Mouse (Mus musculus) midbrain, embryonic 16.5 days (tissue): ENCODE measurements around the gene Picalm. TPM values are rescaled to one million over a fixed set of nuclear protein-coding genes. Genes with fewer than 3 reads are reported as not detected.

ENCODE experiments used
- ATAC-seq: fragments of 200-750 bp; cut with Nextera tagmentation; 2 replicates; pipeline ENCODE4 v1.8.0; 2017; ENCODE audit warnings: moderate TSS enrichment
- H3K27ac ChIP-seq: fragments of 300-500 bp; sonication (generic); 2 replicates; pipeline ENCODE4 v1.5.1; 2014; ENCODE audit warnings: mild to moderate bottlenecking, low read length, mixed read lengths
- H3K27me3 ChIP-seq: fragments of 300-500 bp; sonication (generic); 2 replicates; pipeline ENCODE4 v1.6.1; 2014; ENCODE audit warnings: low read depth, low read length, mixed read lengths; ENCODE audit not compliant: control insufficient read depth, insufficient read depth
- H3K36me3 ChIP-seq: fragments of 300-500 bp; sonication (generic); 2 replicates; pipeline ENCODE4 v1.6.1; 2014; ENCODE audit warnings: mild to moderate bottlenecking, low read length, moderate library complexity, mixed read lengths; ENCODE audit not compliant: control insufficient read depth, insufficient read depth
- H3K4me1 ChIP-seq: fragments of 300-500 bp; sonication (generic); 2 replicates; pipeline ENCODE4 v1.6.1; 2014; ENCODE audit warnings: mild to moderate bottlenecking, low read length, mixed read lengths; ENCODE audit not compliant: control insufficient read depth, insufficient read depth
- H3K4me2 ChIP-seq: fragments of 300-500 bp; sonication (generic); 2 replicates; pipeline ENCODE4 v1.6.1; 2014; ENCODE audit warnings: mild to moderate bottlenecking, low read length, mixed read lengths
- H3K4me3 ChIP-seq: fragments of 300-500 bp; sonication (generic); 2 replicates; pipeline ENCODE4 v1.5.1; 2014; ENCODE audit warnings: low read depth, mild to moderate bottlenecking, low read length, moderate library complexity, mixed read lengths
- H3K9ac ChIP-seq: fragments of 300-500 bp; sonication (generic); 2 replicates; pipeline ENCODE4 v1.6.1; 2014; ENCODE audit warnings: low read depth, low read length, mixed read lengths
- H3K9me3 ChIP-seq: fragments of 300-500 bp; sonication (generic); replicated peaks from 2 replicates; pipeline ENCODE4 v1.6.1; 2014; ENCODE audit warnings: mild to moderate bottlenecking, low read length, mixed read lengths; ENCODE audit not compliant: control insufficient read depth, poor library complexity, severe bottlenecking
- WGBS: fragments of 180-500 bp; shearing (Covaris S2); extraction: QIAGEN DNeasy Blood & Tissue Kit; methylation state at CpG from one replicate; pipeline ENCODE4 v1.1.7; 2014; 5-methylcytosine and 5-hydroxymethylcytosine counted together
- polyA plus RNA-seq: library from polyadenylated mRNA; unstranded; fragments of >200 nt; fragmentation: Nextera tagmentation; extraction: Ambion mirVana; gene quantifications from 2 replicates; pipeline ENCODE4 v1.2.1, GENCODE M21; 2015

The Picalm gene
- polyA plus RNA-seq, 1 experiment from 2014 or later: 38.9 TPM

GRCm38 (mm10) chr7:90129271-90129731, 712 bp upstream of the Picalm start:
- Histone ChIP-seq H3K27ac (peak overlapping the region; percentile 97), H3K4me3 (peak overlapping the region; percentile 92), H3K9ac (peak overlapping the region; percentile 98), H3K4me2 (peak overlapping the region; percentile 62), H3K9me3 (no peaks in the 10 kb centered on the region), H3K36me3 (no peaks in the 10 kb centered on the region; the same call in 1 of the 2 replicates), H3K4me1 (peaks cover 20% of the 10 kb centered on the region), H3K27me3 (no peaks in the 10 kb centered on the region)
- WGBS: 0% methylated on average over 12 of the region's 12 CpGs
- peak; percentile 19 for ATAC-seq

DNA sequence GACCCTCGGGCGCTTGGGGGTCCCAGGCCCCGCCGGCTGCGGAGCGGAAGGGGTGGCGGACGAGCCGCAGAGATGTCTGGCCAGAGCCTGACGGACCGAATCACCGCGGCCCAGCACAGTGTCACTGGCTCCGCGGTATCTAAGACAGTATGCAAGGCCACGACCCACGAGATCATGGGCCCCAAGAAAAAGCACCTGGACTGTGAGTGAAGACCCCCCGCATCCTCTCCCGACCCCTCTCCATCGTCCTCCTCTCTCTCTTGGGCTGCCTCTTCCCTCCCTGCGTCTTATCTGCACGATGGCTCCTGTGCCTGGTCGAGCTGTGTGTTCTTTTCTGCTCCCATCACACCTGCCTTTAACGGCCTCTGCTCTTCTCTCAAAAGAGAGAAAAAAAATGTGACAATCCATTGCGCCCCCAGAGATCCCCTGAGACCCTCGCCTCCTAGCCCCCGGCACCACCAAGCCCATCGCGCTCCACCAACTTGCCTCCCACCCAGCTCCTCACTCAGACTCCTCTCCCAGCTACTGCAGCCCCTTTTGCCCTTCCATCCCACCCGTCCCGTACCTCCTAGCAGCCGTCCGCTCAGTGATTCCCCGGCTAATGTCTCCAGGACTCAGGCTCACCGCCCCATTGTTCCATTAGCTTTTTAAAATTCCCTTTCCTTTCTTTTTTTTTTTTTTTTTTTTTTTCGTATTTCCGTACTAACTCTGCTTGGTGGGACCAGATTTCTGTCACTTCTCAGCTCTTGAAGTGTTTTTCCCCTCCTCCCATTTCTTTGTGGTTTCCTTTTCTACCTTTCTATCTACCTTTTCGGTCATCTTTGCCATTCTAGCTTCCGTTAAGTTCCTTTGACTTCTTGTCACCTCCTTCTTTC, 725 bp downstream of the Picalm start:
- H3K9ac ChIP-seq: peak overlapping the region; percentile 98
- no peaks in the 10 kb centered on the region for H3K9me3 ChIP-seq
- under 1% methylated on average over 24 of the region's 39 CpGs for WGBS
- peak overlapping the region; percentile 97 for H3K27ac ChIP-seq
- peak; percentile 86 for ATAC-seq
- H3K27me3 ChIP-seq: no peaks in the 10 kb centered on the region
- H3K36me3 ChIP-seq: no peaks in the 10 kb centered on the region
- peak overlapping the region; percentile 75 for H3K4me2 ChIP-seq
- H3K4me3 ChIP-seq: peak overlapping the region; percentile 92
- H3K4me1 ChIP-seq: peaks cover 22% of the 10 kb centered on the region

DNA sequence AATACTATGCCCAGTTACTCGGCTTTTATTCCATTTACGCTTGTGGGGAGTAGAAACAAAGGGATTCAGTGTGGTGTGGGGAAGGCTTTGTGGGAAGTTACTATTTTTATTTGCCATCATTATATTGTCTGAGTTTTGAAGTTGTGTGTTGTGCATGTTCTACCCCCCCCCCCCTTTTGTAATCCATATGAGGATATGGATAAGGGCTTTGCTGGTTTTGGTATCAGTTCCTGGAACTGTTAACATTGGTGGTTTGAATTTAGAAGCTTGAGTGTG, 1.3 kb downstream of the Picalm start:
- H3K27ac ChIP-seq: peak overlapping the region; percentile 97; the same call in 1 of the 2 replicates
- H3K36me3 ChIP-seq: no peaks in the 10 kb centered on the region
- H3K9me3 ChIP-seq: no peaks in the 10 kb centered on the region
- WGBS: 0% methylated on average over 2 of the region's 2 CpGs
- H3K4me1 ChIP-seq: peaks cover 22% of the 10 kb centered on the region
- ATAC-seq: no peak
- peak overlapping the region; percentile 98 for H3K9ac ChIP-seq
- no peaks in the 10 kb centered on the region for H3K27me3 ChIP-seq
- peak overlapping the region; percentile 92 for H3K4me3 ChIP-seq
- peak overlapping the region; percentile 75 for H3K4me2 ChIP-seq

DNA sequence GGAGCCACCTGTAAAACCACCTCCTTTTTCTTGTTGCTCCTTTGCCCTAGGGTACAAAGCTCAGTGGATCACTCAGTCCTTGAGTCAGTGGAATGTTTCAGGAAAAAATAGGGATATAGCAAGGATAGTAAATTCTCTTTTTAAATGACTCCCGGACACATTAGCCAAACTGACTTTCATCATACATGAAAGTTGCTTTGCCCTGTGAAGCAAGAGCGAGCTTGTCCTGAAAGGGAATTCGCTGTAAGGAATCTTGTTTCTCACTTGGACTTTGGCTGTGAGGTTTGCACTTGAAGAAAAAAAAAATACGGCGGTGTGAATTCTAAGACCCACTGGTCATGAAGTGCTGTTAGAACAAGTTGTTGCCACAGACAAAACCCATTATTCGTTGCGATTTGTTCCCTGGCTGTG, 1.8 kb downstream of the Picalm start:
- peak overlapping the region; percentile 92 for H3K4me3 ChIP-seq
- H3K4me1 ChIP-seq: peaks cover 22% of the 10 kb centered on the region
- H3K27ac ChIP-seq: no peak overlapping the region
- no peaks in the 10 kb centered on the region for H3K36me3 ChIP-seq
- 8% methylated on average over 7 of the region's 7 CpGs for WGBS
- peak overlapping the region; percentile 98 for H3K9ac ChIP-seq
- no peaks in the 10 kb centered on the region for H3K9me3 ChIP-seq
- H3K4me2 ChIP-seq: peak overlapping the region; percentile 75
- no peak for ATAC-seq
- no peaks in the 10 kb centered on the region for H3K27me3 ChIP-seq

DNA sequence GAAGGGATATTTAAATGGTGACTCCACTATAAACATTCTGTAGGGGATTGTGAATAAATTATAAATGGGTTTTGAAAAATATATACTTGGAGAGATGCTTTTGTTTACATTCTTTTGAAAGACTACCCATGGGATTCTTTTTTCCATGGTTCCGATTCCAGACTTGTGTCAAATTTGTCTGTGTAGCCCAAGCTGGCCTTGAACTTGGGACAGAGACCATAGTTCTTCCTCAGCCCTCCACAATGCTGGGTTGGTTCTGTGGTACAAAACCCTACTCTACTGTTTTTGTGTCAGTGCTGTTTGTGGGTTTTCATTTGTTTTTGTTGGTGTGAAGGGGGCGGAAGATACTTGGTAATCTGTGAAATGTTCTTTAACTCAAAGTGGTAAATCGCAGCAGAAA, 2.3 kb downstream of the Picalm start:
- Histone ChIP-seq H3K4me1 (peaks cover 22% of the 10 kb centered on the region), H3K27me3 (no peaks in the 10 kb centered on the region), H3K9ac (peak overlapping the region; percentile 98; the same call in 1 of the 2 replicates), H3K4me3 (peak overlapping the region; percentile 92), H3K27ac (no peak overlapping the region), H3K36me3 (no peaks in the 10 kb centered on the region), H3K9me3 (no peaks in the 10 kb centered on the region), H3K4me2 (peak overlapping the region; percentile 75)
- 71% methylated on average over 3 of the region's 3 CpGs for WGBS
- no peak for ATAC-seq

DNA sequence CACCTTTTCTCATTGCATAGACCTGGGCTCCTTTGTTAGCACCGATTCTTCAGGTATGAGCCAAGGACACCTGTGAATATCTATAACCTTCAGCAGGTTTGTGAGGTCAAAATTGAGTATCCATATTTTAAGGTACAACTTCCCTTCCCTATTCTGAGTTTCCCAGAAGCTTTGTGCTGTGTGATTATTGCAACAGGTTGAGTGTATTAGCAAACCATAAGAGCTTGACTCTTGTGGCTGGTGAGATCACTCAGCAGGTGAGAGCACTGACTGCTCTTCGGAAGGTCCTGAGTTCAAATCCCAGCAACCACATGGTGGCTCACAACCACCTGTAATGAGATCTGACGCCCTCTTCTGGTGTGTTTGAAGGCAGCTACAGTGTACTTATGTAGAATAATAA, 6.7 kb downstream of the Picalm start:
- Histone ChIP-seq H3K9ac (no peak overlapping the region), H3K27ac (no peak overlapping the region), H3K27me3 (no peaks in the 10 kb centered on the region), H3K4me2 (no peak overlapping the region), H3K36me3 (no peaks in the 10 kb centered on the region), H3K9me3 (no peaks in the 10 kb centered on the region), H3K4me1 (peaks cover 26% of the 10 kb centered on the region), H3K4me3 (no peak overlapping the region)
- 89% methylated on average over 3 of the region's 3 CpGs for WGBS
- no peak for ATAC-seq

DNA sequence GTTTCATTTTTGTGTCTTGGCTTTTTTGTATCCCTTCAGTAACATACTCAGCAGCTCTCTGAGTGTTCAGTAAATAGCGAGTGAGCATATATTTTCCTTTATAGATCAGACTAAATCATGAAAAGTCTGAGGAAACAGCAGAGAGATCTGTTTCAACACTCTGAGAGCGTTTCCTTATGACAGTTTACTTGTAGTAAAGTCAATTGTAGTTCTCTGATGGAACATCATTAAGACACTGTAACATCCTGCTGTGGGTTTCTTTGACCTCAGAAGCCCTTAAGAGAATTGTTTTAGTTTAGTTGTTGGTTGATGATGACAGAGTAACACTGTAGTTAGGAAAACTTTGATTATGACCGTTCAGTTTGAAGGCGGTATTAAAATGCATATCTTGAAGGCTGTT, 8.3 kb downstream of the Picalm start:
- WGBS: 91% methylated on average over 4 of the region's 4 CpGs
- no peaks in the 10 kb centered on the region for H3K9me3 ChIP-seq
- H3K4me3 ChIP-seq: no peak overlapping the region
- no peaks in the 10 kb centered on the region for H3K36me3 ChIP-seq
- no peak overlapping the region for H3K9ac ChIP-seq
- no peak for ATAC-seq
- peaks cover 22% of the 10 kb centered on the region for H3K4me1 ChIP-seq
- H3K27ac ChIP-seq: no peak overlapping the region
- H3K4me2 ChIP-seq: no peak overlapping the region
- H3K27me3 ChIP-seq: no peaks in the 10 kb centered on the region

DNA sequence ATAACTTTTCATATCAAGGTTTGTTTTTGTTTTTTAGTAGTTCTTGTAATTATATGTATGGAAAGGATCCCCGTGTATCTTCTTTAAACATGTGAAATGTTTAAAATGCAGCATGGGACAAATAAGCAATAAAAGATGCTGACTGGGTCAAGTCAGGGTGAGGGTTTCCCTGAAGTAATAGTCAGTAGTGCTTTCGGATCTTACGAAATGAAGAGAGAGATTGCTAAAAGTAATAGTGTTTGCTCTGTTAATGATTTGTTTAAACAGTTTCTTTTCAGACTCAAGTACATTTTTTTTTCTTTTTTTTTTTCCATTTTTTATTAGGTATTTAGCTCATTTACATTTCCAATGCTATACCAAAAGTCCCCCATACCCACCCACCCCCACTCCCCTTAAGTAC, 10.3 kb downstream of the Picalm start:
- no peaks in the 10 kb centered on the region for H3K36me3 ChIP-seq
- no peak overlapping the region for H3K9ac ChIP-seq
- peaks cover 18% of the 10 kb centered on the region for H3K4me1 ChIP-seq
- no peak overlapping the region for H3K4me2 ChIP-seq
- no peak for ATAC-seq
- WGBS: 89% methylated on average over 3 of the region's 3 CpGs
- no peaks in the 10 kb centered on the region for H3K27me3 ChIP-seq
- no peaks in the 10 kb centered on the region for H3K9me3 ChIP-seq
- H3K27ac ChIP-seq: no peak overlapping the region
- no peak overlapping the region for H3K4me3 ChIP-seq

DNA sequence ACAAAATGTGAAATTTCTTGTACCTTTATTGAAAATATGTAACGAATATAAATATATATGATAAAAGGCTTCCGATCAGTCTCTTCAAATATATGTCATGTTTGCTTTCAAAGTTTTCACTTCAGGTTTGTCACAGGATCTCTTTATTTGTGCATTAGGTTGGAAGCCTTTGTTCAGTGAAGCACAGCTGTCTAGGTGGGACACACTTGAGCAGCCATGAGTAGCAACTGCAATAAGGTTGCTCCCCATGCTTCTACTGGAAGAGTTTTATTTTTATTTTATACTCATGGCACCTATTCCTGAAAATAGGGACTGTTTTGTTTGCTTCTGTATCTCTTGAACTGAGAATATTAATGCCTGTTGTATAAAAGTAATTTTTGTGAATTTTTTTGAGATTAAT, 14.3 kb downstream of the Picalm start:
- no peaks in the 10 kb centered on the region for H3K9me3 ChIP-seq
- no peaks in the 10 kb centered on the region for H3K27me3 ChIP-seq
- 78% methylated on average over 2 of the region's 2 CpGs for WGBS
- H3K27ac ChIP-seq: no peak overlapping the region
- no peak overlapping the region for H3K9ac ChIP-seq
- no peaks in the 10 kb centered on the region for H3K36me3 ChIP-seq
- H3K4me2 ChIP-seq: no peak overlapping the region
- ATAC-seq: no peak
- H3K4me1 ChIP-seq: peaks cover 25% of the 10 kb centered on the region
- no peak overlapping the region for H3K4me3 ChIP-seq
